Mouse (Mus musculus) forebrain, embryonic 15.5 days (tissue): Measurements from ENCODE around the gene Smarcad1. TPM values are rescaled to one million over a fixed set of nuclear protein-coding genes. Genes with fewer than 3 reads are reported as not detected.

Experiments
- ATAC-seq: fragments of 200-750 bp; cut with Nextera tagmentation; replicated peaks from 2 replicates; pipeline ENCODE4 v1.8.0; 2017; ENCODE audit warnings: mild to moderate bottlenecking, moderate TSS enrichment, moderate library complexity
- H3K27ac ChIP-seq: fragments of 300-500 bp; sonication (generic); replicated peaks from 2 replicates; pipeline ENCODE4 v1.5.1; 2015; ENCODE audit warnings: mild to moderate bottlenecking, inconsistent platforms
- H3K27me3 ChIP-seq: fragments of 300-500 bp; sonication (generic); 2 replicates; pipeline ENCODE4 v1.6.1; 2015; ENCODE audit warnings: inconsistent platforms
- H3K36me3 ChIP-seq: fragments of 300-500 bp; sonication (generic); 2 replicates; pipeline ENCODE4 v1.6.1; 2015; ENCODE audit warnings: mild to moderate bottlenecking, inconsistent platforms
- H3K4me1 ChIP-seq: fragments of 300-500 bp; sonication (generic); 2 replicates; pipeline ENCODE4 v1.6.1; 2015; ENCODE audit warnings: inconsistent platforms
- H3K4me2 ChIP-seq: fragments of 300-500 bp; sonication (generic); replicated peaks from 2 replicates; pipeline ENCODE4 v1.6.1; 2015; ENCODE audit warnings: mild to moderate bottlenecking, inconsistent platforms
- H3K4me3 ChIP-seq: fragments of 300-500 bp; sonication (generic); 2 replicates; pipeline ENCODE4 v1.5.1; 2015; ENCODE audit warnings: mild to moderate bottlenecking, inconsistent platforms
- H3K9ac ChIP-seq: fragments of 300-500 bp; sonication (generic); replicated peaks from 2 replicates; pipeline ENCODE4 v1.6.1; 2015; ENCODE audit warnings: mild to moderate bottlenecking, inconsistent platforms
- H3K9me3 ChIP-seq: fragments of 300-500 bp; sonication (generic); 2 replicates; pipeline ENCODE4 v1.6.1; 2016; ENCODE audit warnings: inconsistent platforms
- WGBS: fragments of 180-500 bp; shearing (Covaris S2); methylation state at CpG from one replicate; pipeline ENCODE4 v1.1.7; 2015; ENCODE audit warnings: mixed read lengths; 5-methylcytosine and 5-hydroxymethylcytosine counted together
- polyA plus RNA-seq: library from polyadenylated mRNA; unstranded; fragments of >200 nt; fragmentation: Nextera tagmentation; extraction: Ambion mirVana; gene quantifications from 2 replicates; pipeline ENCODE4 v1.2.1, GENCODE M21; 2015

The Smarcad1 gene
- polyA plus RNA-seq, 1 experiment from 2014 or later, result 106 TPM

DNA sequence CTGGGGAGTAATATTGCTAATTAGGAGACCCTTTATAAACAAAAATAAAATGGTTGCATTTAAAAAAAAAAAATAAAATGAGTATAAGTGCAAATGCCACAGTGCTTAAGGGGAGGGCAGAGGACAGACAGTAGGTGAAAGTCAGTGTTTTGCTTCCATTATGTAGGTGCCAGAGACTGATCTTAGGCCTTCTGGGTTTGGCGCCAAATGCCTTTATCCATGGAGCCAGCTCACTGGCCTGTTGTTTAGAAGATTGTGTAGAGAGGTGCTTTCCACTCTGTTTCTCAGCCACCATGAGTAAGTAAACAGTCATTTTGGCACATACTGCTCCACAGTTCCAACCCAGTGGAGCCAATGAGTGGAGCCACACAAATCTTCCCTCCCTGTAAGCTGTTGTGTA lies 75.2 kb downstream of the Smarcad1 start:
- Histone ChIP-seq H3K9ac (no peak overlapping the region), H3K9me3 (no peaks in the 10 kb centered on the region), H3K27ac (no peak overlapping the region), H3K27me3 (no peaks in the 10 kb centered on the region), H3K36me3 (peaks cover 52% of the 10 kb centered on the region), H3K4me2 (no peak overlapping the region), H3K4me1 (no peaks in the 10 kb centered on the region), H3K4me3 (no peak overlapping the region)
- ATAC-seq, result peak; percentile 36; the same call in 1 of the 2 replicates
- WGBS, result 91% methylated on average over 1 of the region's 1 CpGs

DNA sequence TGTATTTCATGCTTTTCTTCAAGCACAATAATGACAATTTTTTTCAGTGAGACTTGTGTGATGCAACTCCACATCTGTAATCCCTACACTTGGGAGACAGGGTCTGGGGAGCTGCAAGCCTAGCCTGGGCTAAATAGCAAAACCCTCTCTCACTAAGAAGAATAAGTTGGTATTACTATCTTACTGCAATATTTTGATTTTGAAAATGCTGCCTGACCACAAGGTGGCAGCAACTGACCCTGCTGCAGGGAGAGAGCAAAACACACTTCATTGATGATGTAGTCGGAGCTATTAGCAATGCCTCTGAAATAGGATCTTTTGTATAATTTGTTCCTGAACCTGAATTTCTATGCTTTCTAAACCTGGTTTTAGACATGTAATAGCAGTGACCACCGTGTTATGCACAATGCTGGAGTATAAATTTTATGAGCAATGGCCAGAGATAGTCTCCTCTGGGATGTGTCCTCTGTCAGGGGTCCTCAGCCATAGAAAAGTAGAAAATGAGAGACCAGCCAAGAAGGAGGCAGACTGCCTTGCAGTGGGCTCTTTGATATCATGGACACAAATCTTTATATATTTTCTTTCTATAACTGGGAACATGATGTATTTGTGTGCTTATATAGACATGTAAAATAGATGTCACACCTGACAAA lies 83.8 kb downstream of the Smarcad1 start:
- ATAC-seq, result peak; percentile 61

DNA sequence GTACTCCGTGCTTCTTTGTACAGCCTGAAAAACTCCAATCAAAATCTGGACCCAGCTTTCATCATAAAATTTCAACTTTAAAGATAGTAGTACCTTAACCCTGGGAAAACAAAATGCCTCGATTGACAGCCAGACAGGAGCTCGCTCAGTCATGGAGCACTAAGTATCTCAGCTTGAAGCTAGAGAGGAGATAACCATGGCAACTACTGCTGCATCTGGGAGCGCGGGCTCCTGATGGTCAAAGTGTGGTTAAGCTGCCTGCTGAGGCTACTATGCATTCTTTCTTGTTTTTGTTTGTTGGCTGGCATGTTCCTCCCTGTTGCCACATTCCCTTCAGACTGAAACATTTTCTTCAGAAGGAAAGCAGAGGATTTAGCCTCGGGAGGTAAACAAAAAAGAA lies 90.0 kb downstream of the Smarcad1 start:
- no peak; the same call in 1 of the 2 replicates for ATAC-seq
- H3K27me3 ChIP-seq, result no peaks in the 10 kb centered on the region
- no peak overlapping the region for H3K9ac ChIP-seq
- WGBS, result 34% methylated on average over 6 of the region's 6 CpGs
- H3K27ac ChIP-seq, result no peak overlapping the region
- no peak overlapping the region for H3K4me3 ChIP-seq
- peaks cover under 1% of the 10 kb centered on the region; the same call in 1 of the 2 replicates for H3K4me1 ChIP-seq
- H3K4me2 ChIP-seq, result no peak overlapping the region
- H3K9me3 ChIP-seq, result no peaks in the 10 kb centered on the region
- H3K36me3 ChIP-seq, result no peaks in the 10 kb centered on the region

More for the DNA sequence above, 83.8 kb downstream of the Smarcad1 start:
- no peaks in the 10 kb centered on the region for H3K36me3 ChIP-seq
- H3K9ac ChIP-seq, result no peak overlapping the region
- H3K4me3 ChIP-seq, result no peak overlapping the region
- no peaks in the 10 kb centered on the region for H3K4me1 ChIP-seq
- H3K27me3 ChIP-seq, result no peaks in the 10 kb centered on the region
- no peak overlapping the region for H3K27ac ChIP-seq
- H3K4me2 ChIP-seq, result no peak overlapping the region
- no peaks in the 10 kb centered on the region for H3K9me3 ChIP-seq
- WGBS, result 18% methylated on average over 2 of the region's 2 CpGs

DNA sequence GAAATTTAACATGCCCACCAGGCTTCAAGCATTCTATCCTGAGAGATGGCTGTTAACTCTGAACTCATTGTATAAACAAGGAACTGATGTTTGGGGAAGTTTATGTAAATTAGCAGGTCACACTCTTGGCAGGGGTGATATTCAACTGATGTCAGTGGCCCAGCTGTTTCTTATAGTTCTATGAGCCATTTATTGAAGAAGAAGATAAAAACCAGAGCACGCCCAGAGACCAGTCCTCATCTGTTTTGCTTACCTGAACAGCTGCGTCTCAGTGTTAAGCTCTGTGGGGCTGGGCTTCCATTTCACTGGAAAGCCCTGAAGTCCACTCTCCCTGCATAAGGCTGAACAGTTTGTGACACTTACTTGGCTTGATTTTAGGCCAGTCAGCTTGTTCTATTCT lies 95.4 kb downstream of the Smarcad1 start:
- Histone ChIP-seq H3K36me3 (no peaks in the 10 kb centered on the region), H3K4me1 (peaks cover 9% of the 10 kb centered on the region), H3K9me3 (no peaks in the 10 kb centered on the region), H3K4me3 (no peak overlapping the region), H3K4me2 (no peak overlapping the region), H3K27ac (peak overlapping the region; percentile 44; the same call in 1 of the 2 replicates), H3K9ac (no peak overlapping the region), H3K27me3 (no peaks in the 10 kb centered on the region)
- ATAC-seq, result peak; percentile 73; the same call in 1 of the 2 replicates
- WGBS, result 18% methylated on average over 2 of the region's 2 CpGs

DNA sequence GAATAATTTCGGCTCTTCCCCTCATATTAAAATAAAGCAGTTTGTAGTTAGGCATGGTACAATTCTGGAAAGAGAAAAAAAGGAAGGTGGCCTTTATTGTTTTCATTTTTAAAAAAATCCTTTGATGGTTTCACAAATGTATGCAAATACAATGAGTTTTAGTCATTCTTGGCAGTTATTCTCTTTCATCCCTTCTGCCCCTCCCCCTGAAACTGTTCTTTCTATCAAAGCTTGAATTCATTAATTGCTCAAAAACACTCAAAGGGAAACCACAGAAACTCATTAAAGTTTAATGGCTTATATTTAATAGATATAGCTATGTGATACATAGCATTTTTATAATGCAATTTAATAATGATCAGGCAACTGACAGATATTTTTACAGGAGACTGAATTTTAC lies 95.9 kb downstream of the Smarcad1 start:
- WGBS, result 32% methylated on average over 1 of the region's 1 CpGs
- Histone ChIP-seq H3K9ac (no peak overlapping the region), H3K4me3 (no peak overlapping the region), H3K4me1 (peaks cover 9% of the 10 kb centered on the region), H3K9me3 (no peaks in the 10 kb centered on the region), H3K27me3 (no peaks in the 10 kb centered on the region), H3K36me3 (no peaks in the 10 kb centered on the region), H3K27ac (no peak overlapping the region), H3K4me2 (no peak overlapping the region)
- ATAC-seq, result no peak; the same call in 1 of the 2 replicates

DNA sequence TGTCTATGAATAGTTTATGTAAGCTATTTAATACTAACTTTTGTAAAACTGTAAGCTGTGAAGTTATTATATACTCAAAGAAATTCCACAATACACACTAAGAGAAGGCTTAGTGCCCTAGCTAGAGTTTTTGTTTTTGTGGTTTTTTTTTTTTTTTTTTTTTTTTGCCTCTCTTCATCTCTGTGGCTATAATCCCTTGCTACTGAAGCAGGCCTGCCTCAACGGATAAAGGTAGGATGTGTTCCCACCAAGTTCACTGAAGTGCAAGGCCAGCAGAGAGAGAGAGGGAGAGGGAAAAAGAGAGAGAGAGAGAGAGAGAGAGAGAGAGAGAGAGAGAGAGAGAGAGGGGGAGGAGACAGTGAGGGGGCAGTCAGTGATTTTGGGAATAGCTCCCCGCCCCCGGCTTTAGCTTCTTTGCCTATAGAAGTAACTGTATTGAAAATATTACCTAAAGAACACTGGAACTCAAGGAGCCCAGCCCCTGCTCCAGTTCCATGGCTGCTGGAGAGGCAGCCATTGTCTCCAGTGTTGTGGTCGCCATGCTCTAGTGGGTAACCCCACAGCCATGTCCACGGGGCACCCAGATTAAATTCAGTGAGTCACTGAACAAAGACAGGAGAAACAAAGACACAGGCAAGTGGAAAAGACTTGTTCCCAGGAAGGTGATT lies 97.8 kb downstream of the Smarcad1 start:
- Histone ChIP-seq H3K9me3 (no peaks in the 10 kb centered on the region), H3K27me3 (no peaks in the 10 kb centered on the region), H3K4me1 (peaks cover 16% of the 10 kb centered on the region), H3K27ac (no peak overlapping the region), H3K4me2 (no peak overlapping the region), H3K4me3 (no peak overlapping the region), H3K36me3 (no peaks in the 10 kb centered on the region), H3K9ac (no peak overlapping the region)
- WGBS, result 25% methylated on average over 5 of the region's 5 CpGs
- no peak for ATAC-seq

DNA sequence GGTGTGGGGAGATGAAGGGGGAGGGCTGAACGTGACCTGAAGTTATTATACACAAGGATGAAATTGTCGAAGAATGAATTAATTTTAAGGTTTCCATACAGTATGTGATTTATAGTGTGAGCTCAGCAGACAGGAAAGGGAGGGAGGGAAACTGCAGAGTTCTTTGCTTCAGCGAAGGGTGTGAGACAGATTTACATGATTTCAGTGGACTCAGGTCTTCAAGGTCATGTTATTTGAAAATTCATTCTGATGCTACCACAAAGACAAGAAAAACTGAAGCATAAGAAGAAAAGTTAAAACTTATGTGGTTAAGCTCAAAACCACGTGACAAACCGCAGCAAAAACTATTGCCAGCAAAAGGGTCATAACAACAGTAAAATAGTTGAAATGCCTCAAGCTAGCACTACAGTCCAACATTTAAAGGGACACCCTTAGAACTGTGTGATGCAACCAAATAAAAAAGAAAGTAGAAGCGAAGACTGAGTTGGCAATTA lies 98.4 kb downstream of the Smarcad1 start:
- Histone ChIP-seq H3K27ac (no peak overlapping the region), H3K36me3 (no peaks in the 10 kb centered on the region), H3K4me3 (no peak overlapping the region), H3K4me2 (no peak overlapping the region), H3K9ac (no peak overlapping the region), H3K4me1 (peaks cover 16% of the 10 kb centered on the region), H3K9me3 (no peaks in the 10 kb centered on the region), H3K27me3 (no peaks in the 10 kb centered on the region)
- WGBS, result 52% methylated on average over 6 of the region's 6 CpGs
- ATAC-seq, result no peak

DNA sequence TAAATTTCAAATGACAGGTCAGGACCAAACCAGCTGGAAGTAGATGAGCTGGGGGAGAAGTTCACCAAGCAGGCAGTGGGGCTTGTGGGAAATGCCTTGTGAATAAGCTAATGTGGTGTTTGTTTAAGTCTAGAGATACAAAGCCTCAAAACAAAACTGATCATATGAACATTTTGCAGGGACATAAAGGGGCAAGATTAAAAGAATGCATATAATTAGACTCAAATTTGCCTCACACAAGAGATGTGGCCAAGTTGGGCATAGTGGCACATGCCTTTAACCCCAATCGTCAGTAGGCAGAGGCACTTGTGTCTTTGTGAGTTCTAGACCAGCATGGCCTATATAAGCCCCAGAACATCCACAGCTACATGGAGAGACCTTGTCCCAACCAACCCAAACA lies 99.9 kb downstream of the Smarcad1 start:
- 74% methylated on average over 1 of the region's 1 CpGs for WGBS

DNA sequence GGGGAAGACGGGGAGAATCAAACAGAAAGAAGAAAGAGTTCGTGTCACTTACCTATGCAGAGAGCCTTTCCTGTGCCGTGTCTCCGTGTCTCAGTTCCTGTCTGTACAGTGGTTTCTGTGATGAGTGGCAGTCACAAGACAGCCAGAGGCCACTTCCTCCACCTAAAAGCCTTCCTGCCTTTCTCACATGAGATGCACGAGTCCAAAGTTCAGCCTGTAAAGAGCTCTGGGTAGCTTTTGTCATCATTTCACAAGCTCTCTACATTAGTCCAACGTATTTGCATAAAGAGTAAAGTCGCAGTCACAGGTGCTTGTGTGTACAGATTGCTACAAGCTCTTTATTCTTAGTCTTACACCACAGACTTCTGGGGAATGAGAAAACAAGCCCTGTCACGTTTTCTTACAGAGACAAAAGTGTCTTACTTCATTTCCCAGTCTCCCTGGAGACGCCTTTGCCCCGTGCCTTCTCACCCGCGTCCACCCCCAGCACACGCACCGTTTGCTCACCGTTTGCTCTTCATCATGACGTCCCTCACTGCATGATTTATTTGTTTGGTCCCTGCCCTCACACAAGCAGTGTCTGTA lies 102.3 kb downstream of the Smarcad1 start, which contains the start of gene Hpgds:
Gene Hpgds, minus strand, starts transcription at position 288 of the 585 bp plus-strand sequence.
- no peaks in the 10 kb centered on the region for H3K36me3 ChIP-seq
- no peak within 1 kb of the TSS for H3K4me2 ChIP-seq
- H3K9me3 ChIP-seq, result no peaks in the 10 kb centered on the region
- no peaks in the 10 kb centered on the region for H3K27me3 ChIP-seq
- peaks cover 7% of the 10 kb centered on the region; the same call in 1 of the 2 replicates for H3K4me1 ChIP-seq
- no peak within 1 kb of the TSS for H3K9ac ChIP-seq
- ATAC-seq, result 0 out of 2 replicates have a peak, but pooled peaks have one; percentile 32
- H3K4me3 ChIP-seq, result no peak within 1 kb of the TSS
- no peak within 1 kb of the TSS for H3K27ac ChIP-seq
- WGBS, result 32% methylated on average over 16 of the region's 16 CpGs

More for the DNA sequence above, 99.9 kb downstream of the Smarcad1 start:
- Histone ChIP-seq H3K27ac (no peak overlapping the region), H3K9ac (no peak overlapping the region), H3K4me3 (no peak overlapping the region), H3K36me3 (no peaks in the 10 kb centered on the region), H3K4me1 (peaks cover 16% of the 10 kb centered on the region), H3K4me2 (no peak overlapping the region), H3K27me3 (no peaks in the 10 kb centered on the region), H3K9me3 (no peaks in the 10 kb centered on the region)
- no peak for ATAC-seq

DNA sequence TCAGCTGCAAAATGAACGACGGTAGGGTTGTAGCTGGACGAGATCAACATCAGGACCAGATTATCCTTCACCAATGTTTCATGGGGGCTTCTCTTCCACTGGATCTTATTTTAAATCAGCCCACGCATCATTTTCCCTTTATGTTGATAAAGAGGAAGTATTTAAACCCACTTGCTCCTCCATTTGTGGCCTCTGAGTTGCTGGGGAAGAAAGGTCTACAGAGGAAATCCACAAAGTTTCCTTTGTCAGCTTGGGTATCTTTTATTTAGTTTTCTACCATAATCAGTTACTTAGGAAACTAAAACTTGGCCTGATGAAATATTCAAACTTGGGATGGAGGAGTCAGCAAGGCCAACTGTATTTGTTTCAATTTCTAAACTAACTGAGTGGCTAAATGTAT lies 104.0 kb downstream of the Smarcad1 start:
- no peak for ATAC-seq

DNA sequence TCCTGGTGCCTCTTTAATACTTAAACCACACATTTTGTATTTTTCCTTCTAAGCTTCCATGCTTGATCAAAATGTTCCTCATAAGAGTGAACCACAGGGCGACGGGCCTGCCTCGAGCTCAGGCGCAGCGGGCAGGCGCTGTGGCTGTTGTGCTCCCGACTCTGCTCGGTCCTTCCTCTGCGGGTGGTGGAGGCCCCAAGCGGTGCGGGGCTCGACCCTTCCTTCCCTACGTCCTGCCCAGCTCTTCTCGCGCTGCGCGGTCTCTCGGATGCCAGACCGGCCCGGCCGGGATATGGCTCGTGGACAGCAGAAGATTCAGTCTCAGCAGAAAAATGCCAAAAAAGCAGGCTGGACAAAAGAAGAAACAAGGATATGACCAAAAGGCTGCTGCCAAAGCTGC lies 108.3 kb downstream of the Smarcad1 start:
- no peak overlapping the region for H3K9ac ChIP-seq
- ATAC-seq, result no peak
- H3K27me3 ChIP-seq, result no peaks in the 10 kb centered on the region
- H3K9me3 ChIP-seq, result no peaks in the 10 kb centered on the region
- 0 out of 2 replicates have a peak overlapping the region, but pooled peaks have one; percentile 17 for H3K4me3 ChIP-seq
- no peak overlapping the region for H3K27ac ChIP-seq
- WGBS, result 10% methylated on average over 22 of the region's 22 CpGs
- peak overlapping the region; percentile 33 for H3K4me2 ChIP-seq
- H3K36me3 ChIP-seq, result no peaks in the 10 kb centered on the region
- no peaks in the 10 kb centered on the region for H3K4me1 ChIP-seq

More for the DNA sequence above, 104.0 kb downstream of the Smarcad1 start:
- peaks cover 7% of the 10 kb centered on the region; the same call in 1 of the 2 replicates for H3K4me1 ChIP-seq
- WGBS, result 95% methylated on average over 4 of the region's 4 CpGs
- no peaks in the 10 kb centered on the region for H3K9me3 ChIP-seq
- no peaks in the 10 kb centered on the region for H3K36me3 ChIP-seq
- H3K27ac ChIP-seq, result no peak overlapping the region
- H3K9ac ChIP-seq, result no peak overlapping the region
- no peaks in the 10 kb centered on the region for H3K27me3 ChIP-seq
- no peak overlapping the region for H3K4me2 ChIP-seq
- H3K4me3 ChIP-seq, result no peak overlapping the region

DNA sequence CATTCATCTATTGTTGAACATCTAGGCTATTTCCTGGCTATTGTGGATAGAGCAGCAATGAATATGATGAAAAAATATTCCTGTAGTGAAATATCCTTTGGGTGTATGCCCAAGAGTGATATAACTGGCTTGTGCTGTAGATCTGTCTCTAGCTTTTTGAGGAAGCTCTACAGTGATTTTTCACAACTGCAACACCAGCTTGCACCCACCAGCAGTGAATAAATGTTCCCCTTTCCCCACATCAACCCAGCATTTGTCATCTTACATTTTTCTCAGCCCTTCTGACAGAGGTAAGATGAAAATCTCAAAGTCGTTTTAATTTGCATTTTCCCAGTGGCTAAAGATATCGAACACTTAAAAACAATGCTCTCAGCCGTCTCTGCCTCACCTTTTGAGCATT lies 111.2 kb downstream of the Smarcad1 start:
- H3K9me3 ChIP-seq, result no peaks in the 10 kb centered on the region
- no peaks in the 10 kb centered on the region for H3K36me3 ChIP-seq
- no peaks in the 10 kb centered on the region for H3K27me3 ChIP-seq
- WGBS, result 85% methylated on average over 3 of the region's 3 CpGs
- ATAC-seq, result no peak
- H3K27ac ChIP-seq, result no peak overlapping the region
- H3K9ac ChIP-seq, result no peak overlapping the region
- H3K4me2 ChIP-seq, result no peak overlapping the region
- no peaks in the 10 kb centered on the region for H3K4me1 ChIP-seq
- no peak overlapping the region for H3K4me3 ChIP-seq
